Mouse (Mus musculus): Measurements from ENCODE around the gene Snx21. TPM values are rescaled to one million over a fixed set of nuclear protein-coding genes. Genes with fewer than 3 reads are reported as not detected.
A peak's percentile ranks its signal among the peaks of the same experiment; 100 is the strongest.

Snx21 gene
- polyA plus RNA-seq, 3 experiments from 2014 or later = 5.2 to 9.7 (median 6.4) TPM

- ATAC-seq = no peak
These were observed 10.2 kb downstream of the Snx21 start for GRCm38 (mm10) chr2:164795868-164796267.

GRCm38 (mm10) chr2:164798554-164798953 lies 12.9 kb downstream of the Snx21 start:
- peak; percentile 41 for ATAC-seq

GRCm38 (mm10) chr2:164800252-164801004 lies 14.8 kb downstream of the Snx21 start:
- no peak for ATAC-seq

- no peak for ATAC-seq
These were observed 17.7 kb downstream of the Snx21 start for GRCm38 (mm10) chr2:164803201-164803920.

GRCm38 (mm10) chr2:164803921-164804313 lies 18.3 kb downstream of the Snx21 start:
- no peak for ATAC-seq

GRCm38 (mm10) chr2:164804533-164805331 lies 19.1 kb downstream of the Snx21 start, which contains the start of the genes Acot8 and Zswim3:
Gene Acot8 (minus strand): TSS chr2:164804882.
Gene Zswim3 (plus strand): TSS chr2:164805098.
- ATAC-seq = peak; percentile 97

GRCm38 (mm10) chr2:164805332-164805718 lies 19.7 kb downstream of the Snx21 start:
- peak; percentile 11 for ATAC-seq

GRCm38 (mm10) chr2:164806614-164807013 lies 21.0 kb downstream of the Snx21 start:
- ATAC-seq = no peak

- ATAC-seq = no peak
These were observed 27.9 kb downstream of the Snx21 start for GRCm38 (mm10) chr2:164813557-164813956.

- ATAC-seq = no peak
These were observed 29.7 kb downstream of the Snx21 start for GRCm38 (mm10) chr2:164815348-164815747.

GRCm38 (mm10) chr2:164815821-164816220 lies 30.2 kb downstream of the Snx21 start:
- no peak for ATAC-seq

- ATAC-seq = no peak
These were observed 31.6 kb downstream of the Snx21 start for GRCm38 (mm10) chr2:164817206-164817605.

- ATAC-seq = no peak
These were observed 32.1 kb downstream of the Snx21 start for GRCm38 (mm10) chr2:164817703-164818102.

GRCm38 (mm10) chr2:164821060-164821459 lies 35.4 kb downstream of the Snx21 start:
- no peak for ATAC-seq

- peak; percentile 100 for ATAC-seq
These were observed 37.1 kb downstream of the Snx21 start, which contains the start of gene Zswim1 for GRCm38 (mm10) chr2:164822636-164823165. Gene Zswim1 (plus strand): TSS chr2:164822686.

GRCm38 (mm10) chr2:164823181-164823585 lies 37.6 kb downstream of the Snx21 start:
- peak; percentile 6 for ATAC-seq

GRCm38 (mm10) chr2:164823969-164824368 lies 38.3 kb downstream of the Snx21 start:
- ATAC-seq = no peak

- no peak for ATAC-seq
These were observed 39.9 kb downstream of the Snx21 start for GRCm38 (mm10) chr2:164825521-164825920.

GRCm38 (mm10) chr2:164827146-164827850 lies 41.7 kb downstream of the Snx21 start:
- no peak for ATAC-seq

GRCm38 (mm10) chr2:164828437-164828836 lies 42.8 kb downstream of the Snx21 start, which contains the start of gene Spata25:
Gene Spata25 (minus strand): TSS chr2:164828537.
- no peak for ATAC-seq

GRCm38 (mm10) chr2:164829090-164829489 lies 43.5 kb downstream of the Snx21 start:
- no peak for ATAC-seq

GRCm38 (mm10) chr2:164831029-164831428 lies 45.4 kb downstream of the Snx21 start:
- no peak for ATAC-seq

Measured in inflammation-experienced regulatory T-cells, adult 6 months (primary cell).